Mouse (Mus musculus) bone marrow macrophage, adult 2 months (primary cell): ENCODE data around the gene Sh3bgrl.
"Not testable (repeated sequence)": the region's sequence is repeated elsewhere in the genome, so short reads cannot be mapped to it uniquely, and the experiment has no call there.

ENCODE experiments used
- CTCF ChIP-seq: IDR thresholded peaks from 2 replicates; pipeline ENCODE4 v1.5.1; 2012; ENCODE audit warnings: low read depth, mild to moderate bottlenecking, low read length, moderate library complexity
- POLR2A ChIP-seq: IDR thresholded peaks from 2 replicates; pipeline ENCODE4 v1.6.1; 2012; ENCODE audit warnings: mild to moderate bottlenecking, low read depth, low read length, borderline replicate concordance

DNA sequence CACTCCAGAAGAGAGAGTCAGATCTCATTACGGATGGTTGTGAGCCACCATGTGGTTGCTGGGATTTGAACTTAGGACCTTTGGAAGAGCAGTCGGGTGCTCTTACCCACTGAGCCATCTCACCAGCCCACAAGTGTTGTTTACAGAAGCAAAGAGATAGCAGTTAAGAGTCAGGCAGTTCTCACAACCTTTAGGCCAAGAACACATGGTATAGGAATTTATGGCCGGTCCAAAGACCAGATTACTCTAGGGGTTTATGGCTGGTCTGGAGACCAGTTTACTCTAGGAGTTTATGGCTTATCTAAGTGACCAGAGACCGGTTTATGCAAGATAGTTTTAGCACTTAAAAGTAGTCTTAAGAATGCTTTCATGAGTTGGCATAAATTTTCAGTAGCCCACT lies 15.8 kb upstream of the Sh3bgrl start:
- TF ChIP-seq CTCF, POLR2A: not testable (repeated sequence)
